Mouse (Mus musculus) spleen, postnatal 4 days (tissue): Measurements from ENCODE around the gene Nelfa.
"Not testable (repeated sequence)": the region's sequence is repeated elsewhere in the genome, so short reads cannot be mapped to it uniquely, and the experiment has no call there.

Experiments
- DNase-seq, 2 experiments: peaks; one replicate each; pipeline ENCODE4 v3.0.0; 2022; ENCODE audit warnings: low spot score in 2 of 2

The Nelfa gene

DNA sequence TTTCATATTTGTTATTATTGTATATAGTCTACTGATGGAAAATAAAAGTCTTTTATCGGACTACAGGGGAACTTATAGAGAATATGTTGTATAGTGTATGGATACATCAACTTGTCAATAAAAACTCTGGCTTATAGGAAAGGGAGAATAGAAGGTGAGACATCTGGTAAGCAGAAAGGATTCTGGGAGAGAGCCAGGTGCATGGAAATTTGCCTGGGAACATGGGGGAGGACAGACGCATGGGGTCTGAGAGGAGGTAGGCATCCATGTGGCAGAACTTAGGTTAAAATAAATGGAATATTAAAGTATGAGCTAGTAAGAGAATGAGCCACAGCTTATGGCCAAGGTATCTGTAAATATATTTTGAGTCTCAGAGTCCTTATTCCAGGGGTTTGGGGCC lies 16.2 kb downstream of the Nelfa start:
- DNase-seq: no peak

DNA sequence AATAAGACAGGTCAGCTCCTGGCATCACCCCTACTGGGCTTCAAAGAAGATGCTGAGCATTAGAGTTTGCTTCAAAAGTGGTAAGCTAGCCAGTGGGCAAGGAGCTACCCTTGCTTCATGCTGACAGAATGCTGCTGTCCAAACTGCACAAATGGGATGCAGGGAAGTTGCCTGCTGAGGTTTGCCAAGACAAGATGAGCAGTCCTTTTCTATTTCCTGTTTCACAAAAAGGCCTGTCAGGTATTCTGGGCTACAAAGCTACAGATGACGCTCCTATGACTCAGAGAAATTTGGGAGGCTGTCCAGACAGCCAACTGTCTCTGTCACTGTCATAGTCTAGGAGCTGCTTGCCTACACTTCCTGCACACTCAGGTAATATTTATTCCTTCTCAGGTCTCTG lies 16.7 kb downstream of the Nelfa start:
- DNase-seq: no peak

DNA sequence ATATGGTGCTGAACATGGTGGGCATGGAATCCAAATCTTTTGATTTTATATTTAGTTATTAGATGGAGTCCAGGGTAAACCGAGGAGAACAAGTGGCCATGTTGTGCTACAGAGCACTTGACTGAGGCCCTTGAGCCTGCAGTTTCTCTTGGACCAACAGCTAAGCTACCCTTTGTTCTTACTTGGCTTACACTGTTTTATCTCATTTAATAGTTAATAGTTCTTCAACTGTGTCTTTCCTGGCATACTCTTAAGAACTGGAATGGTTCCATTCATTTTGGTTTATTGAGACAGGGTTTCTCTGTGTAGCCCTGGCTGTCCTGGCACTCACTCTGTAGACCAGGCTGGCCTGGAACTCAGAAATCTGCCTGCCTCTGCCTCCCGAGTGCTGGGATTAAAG lies 19.6 kb downstream of the Nelfa start:
- not testable (repeated sequence) for DNase-seq

DNA sequence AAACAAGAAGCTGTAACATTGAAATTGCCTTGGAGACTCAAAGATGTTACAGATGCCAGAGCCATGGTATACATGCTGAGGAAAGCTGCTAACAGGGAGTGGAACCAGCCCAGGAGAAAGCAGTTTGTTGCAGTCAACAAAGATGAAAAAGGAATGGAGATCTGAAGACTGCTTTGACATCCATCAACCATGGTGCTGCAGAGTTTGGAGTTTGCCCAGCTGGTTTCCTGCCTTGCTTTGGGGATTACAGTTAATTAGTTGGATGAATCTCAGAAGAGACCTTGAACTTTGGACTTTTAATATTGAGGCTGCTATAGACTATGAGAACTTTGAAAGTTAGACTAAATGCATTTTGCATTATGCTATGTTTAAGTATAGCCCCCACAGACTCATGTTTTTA lies 21.2 kb downstream of the Nelfa start:
- not testable (repeated sequence) for DNase-seq

DNA sequence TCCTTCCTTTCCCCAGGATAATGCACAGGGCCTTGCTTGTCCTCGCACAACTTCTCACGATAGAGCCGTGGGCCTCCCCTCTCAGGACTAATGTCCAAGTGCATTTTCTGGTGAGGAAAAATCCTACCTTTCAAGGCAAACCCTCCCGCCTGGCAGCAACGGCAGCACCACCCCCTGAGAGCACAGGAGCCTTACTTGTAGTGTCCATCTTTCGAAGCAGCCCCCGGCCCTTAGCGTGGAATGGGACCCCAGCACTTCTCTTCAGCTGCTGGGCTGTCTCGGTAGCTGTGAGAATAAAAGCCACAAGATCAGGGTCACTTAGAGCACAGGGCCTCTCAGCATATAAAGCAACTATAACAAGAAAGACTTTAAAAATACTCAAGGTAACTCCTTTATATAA lies 33.0 kb downstream of the Nelfa start:
- peak in 1 of 2 experiments; percentile 52 for DNase-seq

DNA sequence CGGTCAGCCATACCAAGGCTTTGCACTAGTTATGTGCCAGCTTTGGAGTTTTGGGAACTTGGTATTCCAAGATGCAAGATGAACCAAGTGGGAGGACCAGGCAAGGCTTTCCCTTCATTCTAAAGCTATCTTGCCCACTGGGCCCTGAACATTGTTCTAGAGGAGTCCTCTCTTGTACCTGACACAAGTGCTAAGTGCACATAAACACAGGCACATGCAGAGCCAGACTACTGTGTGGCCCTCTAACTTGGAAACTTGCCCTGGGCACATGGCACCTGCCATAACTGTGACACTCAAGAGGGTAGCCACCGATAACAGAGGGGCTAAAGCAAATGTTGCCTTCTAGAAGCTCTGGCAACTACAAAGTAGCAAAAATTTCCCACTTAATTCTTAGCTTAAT lies 33.5 kb downstream of the Nelfa start:
- no peak for DNase-seq

DNA sequence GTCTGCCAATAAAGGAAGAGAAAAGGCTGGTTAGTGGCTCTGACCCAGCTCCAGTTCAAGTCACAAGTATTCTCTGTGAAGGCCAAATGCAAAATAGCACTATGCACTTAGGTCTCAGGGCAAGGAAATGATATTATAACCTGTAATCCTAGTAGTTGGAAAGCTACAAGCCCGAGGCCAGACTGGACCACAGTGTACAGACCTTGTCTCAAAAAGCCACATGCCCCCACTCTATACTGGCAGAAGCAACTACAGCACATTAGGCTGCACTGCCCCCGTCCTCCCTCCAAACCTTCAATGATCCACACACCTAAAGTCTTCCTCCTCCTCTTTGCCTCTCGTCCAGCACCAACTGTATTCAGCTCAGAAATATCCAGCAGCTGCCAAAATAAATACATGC lies 34.9 kb downstream of the Nelfa start:
- peak in 1 of 2 experiments; percentile 31 for DNase-seq

DNA sequence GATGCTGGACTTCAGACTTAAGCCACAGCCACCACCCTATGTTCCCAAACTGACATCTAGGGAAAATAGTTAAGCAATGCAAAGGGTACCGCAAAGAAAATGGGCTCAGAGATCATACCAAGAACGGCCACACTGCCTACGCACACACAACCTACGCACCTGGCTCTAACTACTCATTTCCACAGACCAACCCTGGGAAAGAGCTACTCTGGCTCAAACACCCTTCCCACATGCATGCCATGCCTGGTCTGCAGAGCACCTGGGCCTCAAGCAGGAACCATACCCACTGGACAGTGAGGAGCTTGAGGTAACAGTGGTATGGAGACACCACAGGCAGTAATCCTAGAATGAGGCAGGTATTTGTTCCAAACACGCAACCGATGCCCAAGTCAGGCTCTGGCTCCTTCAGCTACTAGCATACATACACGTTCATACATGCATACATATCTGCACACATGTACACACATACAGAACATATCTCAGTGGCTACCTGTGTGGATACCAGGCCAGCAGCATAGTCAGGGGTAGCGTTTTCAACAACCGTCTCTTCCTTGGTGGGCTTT lies 35.4 kb downstream of the Nelfa start:
- DNase-seq: peak in 1 of 2 experiments; percentile 33

DNA sequence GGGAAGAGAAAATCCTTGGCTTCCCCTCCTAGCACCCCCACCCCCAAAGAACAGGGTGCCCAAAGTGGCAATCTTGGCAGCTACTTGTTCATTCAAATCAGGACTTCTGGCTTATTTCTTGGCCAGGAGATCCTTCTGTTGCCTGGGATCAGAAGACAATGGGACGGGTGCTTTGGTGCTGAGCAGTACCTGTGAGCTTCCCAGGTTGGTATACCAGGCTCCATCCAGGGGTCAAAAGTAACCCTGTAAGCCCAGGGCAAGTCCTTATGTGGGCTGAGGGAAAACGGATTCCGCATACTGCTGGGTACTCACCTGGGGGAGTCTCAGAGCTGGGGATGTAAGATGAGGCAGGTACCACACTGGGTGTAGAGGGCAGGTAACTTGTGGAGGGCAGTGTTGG lies 36.1 kb downstream of the Nelfa start:
- no peak for DNase-seq

DNA sequence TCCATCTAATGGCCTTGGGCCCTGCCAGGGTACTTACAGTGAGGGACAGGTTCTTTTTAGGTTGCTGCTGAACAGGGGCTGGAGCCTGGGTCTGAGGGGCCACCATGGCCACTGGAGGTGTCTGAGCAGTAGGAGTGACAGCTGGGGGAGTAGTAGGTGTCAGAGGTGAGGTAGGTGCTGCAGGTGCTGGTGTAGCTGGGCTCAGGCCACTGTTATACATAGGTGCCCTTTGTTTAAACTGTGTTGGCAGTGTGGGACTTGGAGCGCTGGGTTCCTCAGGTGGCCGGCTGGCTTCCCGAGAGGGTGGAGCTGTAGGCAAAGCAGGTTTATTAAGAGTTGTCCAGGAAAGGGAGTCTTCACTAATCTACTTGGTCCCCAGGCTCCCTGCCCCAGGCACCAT lies 37.0 kb downstream of the Nelfa start:
- no peak for DNase-seq

DNA sequence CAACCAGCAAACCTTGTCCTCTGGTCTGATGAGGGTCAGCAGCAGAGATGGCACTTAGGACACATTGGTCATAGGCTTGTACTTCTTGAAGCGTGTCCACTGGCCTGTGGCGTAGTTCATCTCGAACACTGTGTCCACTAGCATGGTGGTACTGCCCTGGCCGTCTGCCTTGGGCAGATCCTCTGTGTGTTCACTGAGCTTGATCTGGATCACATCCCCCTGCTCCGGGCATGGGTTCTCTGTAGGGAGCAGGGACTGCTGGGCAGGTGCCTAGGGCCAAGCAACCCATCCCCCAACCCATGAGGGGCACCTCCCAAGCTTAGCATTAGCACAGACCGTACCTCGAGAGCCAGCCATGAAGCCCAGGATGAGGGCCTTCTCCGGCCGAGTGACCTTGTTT lies 37.5 kb downstream of the Nelfa start:
- no peak for DNase-seq

DNA sequence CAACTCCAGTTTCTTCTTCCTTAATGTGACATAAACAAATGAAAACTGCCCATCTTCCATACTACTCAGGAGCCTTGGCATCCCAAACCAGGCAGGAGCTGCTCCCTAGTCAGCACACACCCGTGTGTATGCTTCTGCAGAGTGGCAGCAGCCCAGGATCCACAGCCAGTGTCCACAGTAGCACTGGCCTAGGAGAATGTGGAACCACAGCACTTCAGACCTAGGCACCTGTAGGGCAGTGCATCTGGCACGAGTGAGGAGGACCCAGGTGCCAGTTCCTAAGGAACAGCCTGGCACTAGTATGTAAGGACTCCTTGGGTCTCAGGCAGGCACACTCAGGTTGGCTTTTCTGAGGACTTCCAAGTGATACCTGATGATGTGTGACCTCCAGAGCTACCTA lies 39.1 kb downstream of the Nelfa start:
- DNase-seq: no peak

DNA sequence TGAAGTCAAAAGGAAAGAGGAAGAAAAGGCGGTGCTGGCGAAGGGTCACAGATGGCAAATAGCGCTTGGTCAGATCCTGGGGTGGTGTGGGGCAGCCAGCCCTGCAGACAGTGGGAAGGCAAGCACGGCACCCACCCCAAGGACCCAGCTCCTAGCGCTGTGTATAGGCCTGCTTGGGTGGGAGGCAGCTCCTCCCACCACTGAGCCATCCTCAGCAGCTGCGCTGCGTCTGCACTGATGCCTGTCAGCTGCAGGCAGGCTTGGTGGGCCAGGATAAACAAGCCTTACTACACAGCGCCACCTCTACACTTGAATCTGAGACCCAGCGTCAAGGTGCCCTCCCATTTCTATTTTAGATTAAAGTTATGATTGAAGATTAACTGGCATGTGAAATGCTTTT lies 41.1 kb downstream of the Nelfa start:
- DNase-seq: no peak

DNA sequence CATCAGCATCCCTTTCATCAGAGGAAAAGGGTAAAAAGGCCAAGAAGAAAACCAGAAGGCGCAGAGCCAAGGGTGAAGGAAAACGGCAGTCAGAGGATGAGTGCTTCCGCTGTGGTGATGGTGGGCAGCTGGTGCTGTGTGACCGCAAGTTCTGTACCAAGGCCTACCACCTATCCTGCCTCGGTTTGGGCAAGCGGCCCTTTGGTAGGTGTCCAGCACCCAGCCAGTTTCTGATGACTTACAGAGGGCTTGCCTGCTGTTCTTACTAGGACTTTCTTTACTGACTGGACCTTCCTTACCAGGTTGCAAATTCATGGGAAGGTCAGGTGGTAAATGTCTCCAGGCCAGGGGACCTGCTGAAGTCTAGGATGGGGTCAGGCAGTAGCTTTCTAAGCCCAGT lies 42.8 kb downstream of the Nelfa start:
- DNase-seq: no peak

DNA sequence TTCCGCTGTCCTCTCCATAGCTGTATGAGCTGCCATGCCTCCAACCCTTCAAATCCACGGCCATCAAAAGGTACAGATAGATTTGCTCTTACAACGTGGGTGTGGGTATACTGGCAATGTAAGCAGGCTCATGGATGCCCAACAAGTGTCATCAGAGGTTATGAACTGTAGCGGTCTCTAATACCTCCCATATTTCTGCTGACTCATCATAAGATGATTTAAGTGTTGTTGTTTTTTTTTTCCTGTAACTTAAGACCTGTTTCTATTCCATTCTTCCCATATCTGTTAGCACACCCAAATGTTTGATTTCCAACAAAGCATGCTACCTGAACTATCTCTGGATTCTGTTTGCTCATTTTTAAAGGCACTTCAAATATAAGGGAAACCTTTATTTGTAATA lies 55.1 kb downstream of the Nelfa start:
- DNase-seq: no peak

DNA sequence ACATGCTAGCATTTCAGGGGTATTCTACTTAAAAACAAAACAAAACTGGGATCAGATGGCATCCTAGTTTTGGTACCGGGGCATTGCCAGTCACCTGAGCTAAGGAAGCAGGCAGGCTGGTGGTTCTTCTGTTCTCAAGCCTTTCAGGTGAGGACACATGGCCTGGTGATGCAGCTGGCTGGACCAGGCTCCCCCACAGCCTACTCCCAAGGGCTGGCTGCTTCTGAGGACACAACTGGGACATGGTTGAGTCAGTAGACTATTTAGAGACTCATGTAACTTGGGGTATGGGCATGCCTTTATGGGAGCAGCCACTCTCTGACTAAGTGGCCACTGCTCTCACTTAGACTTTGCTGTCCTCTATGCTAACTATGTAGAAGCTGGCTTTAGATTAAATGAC lies 60.7 kb downstream of the Nelfa start:
- no peak for DNase-seq

DNA sequence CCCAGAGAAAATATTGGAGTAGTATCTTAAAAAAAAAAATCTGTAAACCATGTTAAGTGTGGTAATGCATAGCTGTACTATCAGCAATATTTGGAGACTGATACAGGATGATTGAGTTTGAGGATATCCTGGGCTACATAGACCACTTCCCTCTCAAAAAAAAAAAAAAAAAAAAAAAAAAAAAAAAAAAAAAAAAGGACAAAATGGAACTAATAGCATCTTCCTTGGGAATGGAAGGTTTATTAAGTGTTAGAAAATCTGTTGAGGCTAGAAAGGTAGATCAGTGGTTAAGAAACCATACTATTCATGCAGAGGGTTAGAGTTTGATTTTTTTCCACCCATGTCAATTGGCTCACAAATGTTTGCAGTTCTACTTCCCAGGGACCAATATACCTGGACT lies 78.5 kb downstream of the Nelfa start:
- no peak for DNase-seq

DNA sequence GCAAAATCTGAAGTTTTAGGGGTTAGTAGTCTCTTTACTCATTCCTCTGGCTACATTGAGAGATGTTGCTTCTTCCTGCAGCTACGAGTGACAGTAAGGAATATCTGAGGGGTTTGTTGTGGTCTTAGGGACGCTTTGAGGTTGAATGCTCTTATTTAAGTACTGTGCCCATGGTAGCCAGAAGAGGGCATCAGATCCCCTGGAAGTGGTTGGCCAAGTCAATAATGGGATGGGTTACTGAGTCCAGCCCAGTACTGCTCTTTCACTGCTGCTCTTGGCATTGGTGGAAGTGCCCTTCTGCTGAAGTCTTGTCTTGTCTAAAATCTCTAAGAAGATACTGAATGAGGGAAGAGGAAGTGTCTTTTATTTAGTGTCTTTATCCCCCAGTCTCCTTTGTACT lies 82.2 kb downstream of the Nelfa start:
- no peak for DNase-seq

DNA sequence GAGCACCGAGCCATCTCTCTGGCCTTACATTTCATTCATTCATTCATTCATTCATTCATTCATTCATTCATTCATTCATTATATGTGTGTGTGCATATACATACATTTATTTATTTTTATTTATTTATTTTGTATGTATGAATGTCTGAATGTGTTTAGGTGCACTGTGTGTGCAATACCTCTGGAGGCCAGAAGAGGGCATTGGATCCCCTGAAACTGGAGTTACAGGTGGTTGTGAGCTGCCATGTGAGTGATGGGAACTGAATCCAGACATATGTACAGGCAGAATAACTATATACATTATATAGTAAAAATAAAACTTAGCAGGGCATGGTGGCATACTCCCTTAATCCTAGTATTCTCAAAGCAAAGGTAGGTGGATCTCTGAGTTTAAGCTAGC lies 83.1 kb downstream of the Nelfa start:
- no peak for DNase-seq

DNA sequence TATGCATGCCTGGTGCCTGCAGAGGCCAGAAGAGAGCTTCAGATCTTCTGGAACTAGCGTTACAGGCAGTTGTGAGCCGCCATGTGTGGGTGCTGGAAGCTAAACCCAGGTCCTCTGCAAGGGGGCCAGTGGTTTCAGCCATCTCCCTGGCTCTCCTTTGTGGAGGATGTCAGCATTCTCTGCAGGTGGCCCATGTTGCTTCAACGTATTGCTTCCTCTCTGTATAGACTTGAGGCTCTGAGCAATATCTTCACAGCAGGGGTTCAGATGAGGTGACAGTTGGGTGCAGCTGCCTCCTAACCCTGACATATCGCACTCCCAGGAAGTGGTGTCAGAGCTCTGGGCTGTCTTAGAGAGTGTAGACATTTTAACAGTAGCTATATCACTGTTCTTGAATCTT lies 84.7 kb downstream of the Nelfa start:
- DNase-seq: no peak
